In genomic region chr4:150262301-150262700, GRCm38 (mm10) we compare ENCODE assay signal across 18 mouse cellular contexts.
"Had no signal": no experiment of that assay in that cellular context is flagged by ENCODE, and none has a peak within 500 bp of the region (broad histone marks: within the 10 kb centered on the region; RNA-seq: fewer than 3 reads in every experiment).

No protein-coding gene starts in this region.

- H3K4me2 ChIP-seq: lung, embryonic 15.5 days; midbrain, embryonic 11.5 days; midbrain, embryonic 13.5 days; midbrain, embryonic 15.5 days; neural tube, embryonic 12.5 days; stomach, embryonic 15.5 days had no signal

- H3K27ac ChIP-seq: lung, embryonic 15.5 days; macrophage; midbrain, embryonic 13.5 days; midbrain, embryonic 15.5 days; neural tube, embryonic 12.5 days; stomach, embryonic 15.5 days; stomach, postnatal 0 days had no signal

- DNase-seq: liver, postnatal 0 days; lung, adult 2 months; lung, postnatal 14 days; lung, postnatal 36 days; right cerebral cortex, postnatal 14 days; thymus, adult 2 months; thymus, postnatal 25 days; thymus, postnatal 4 days had no signal

- ATAC-seq: liver, postnatal 0 days; lung, postnatal 0 days; midbrain, embryonic 13.5 days; midbrain, embryonic 15.5 days had no signal

- H3K4me3 ChIP-seq: lung, embryonic 15.5 days; megakaryocyte, embryonic 14.5 days; midbrain, embryonic 13.5 days; midbrain, embryonic 15.5 days; neural tube, embryonic 12.5 days; stomach, embryonic 15.5 days had no signal

- H3K27me3 ChIP-seq: lung, embryonic 15.5 days; midbrain, embryonic 13.5 days; midbrain, embryonic 15.5 days; neural tube, embryonic 12.5 days; stomach, embryonic 15.5 days had no signal

- H3K36me3 ChIP-seq: lung, embryonic 15.5 days; midbrain, embryonic 13.5 days; midbrain, embryonic 15.5 days; neural tube, embryonic 12.5 days; stomach, embryonic 15.5 days had no signal

- H3K9ac ChIP-seq: liver, postnatal 0 days; lung, embryonic 15.5 days; midbrain, embryonic 13.5 days; midbrain, embryonic 15.5 days; neural tube, embryonic 12.5 days; stomach, embryonic 15.5 days had no signal

- H3K9me3 ChIP-seq: lung, embryonic 15.5 days; midbrain, embryonic 13.5 days; midbrain, embryonic 15.5 days; neural tube, embryonic 12.5 days; stomach, embryonic 15.5 days had no signal
